Comparison of ENCODE assay signal across 23 mouse cellular contexts in genomic region chrX:7102280-7102679, GRCm38 (mm10). TPM values are rescaled to one million over a fixed set of nuclear protein-coding genes. Genes with fewer than 3 reads are reported as not detected.
DNase-seq lines count a peak whose midpoint lies in the region; ATAC-seq and TF ChIP-seq lines count a peak whose summit lies in the region.
"Had no signal": no experiment of that assay in that cellular context is flagged by ENCODE, and none has a peak within 500 bp of the region (broad histone marks: within the 10 kb centered on the region; RNA-seq: fewer than 3 reads in every experiment).

No protein-coding gene starts in this region.

- H3K9me3 ChIP-seq in forebrain, embryonic 14.5 days (replicated peaks; ENCODE audit: control insufficient read depth, low read length) = no peaks in the 10 kb centered on the region
- no peaks in the 10 kb centered on the region for H3K9me3 ChIP-seq in forebrain, embryonic 12.5 days
- no peaks in the 10 kb centered on the region for H3K9me3 ChIP-seq in kidney, postnatal 0 days (replicated peaks; ENCODE audit: low read length)
- no peaks in the 10 kb centered on the region for H3K9me3 ChIP-seq in midbrain, postnatal 0 days (ENCODE audit: low read length)
- no peaks in the 10 kb centered on the region for H3K9me3 ChIP-seq in midbrain, embryonic 11.5 days (ENCODE audit: control insufficient read depth, low read length)
- no peaks in the 10 kb centered on the region for H3K9me3 ChIP-seq in forebrain, embryonic 11.5 days (ENCODE audit: control insufficient read depth, low read length)
- no peaks in the 10 kb centered on the region for H3K9me3 ChIP-seq in kidney, embryonic 16.5 days (ENCODE audit: low read length)
- H3K9me3 ChIP-seq: embryonic facial prominence, embryonic 13.5 days; liver, embryonic 15.5 days; neural tube, embryonic 13.5 days had no signal

- no peak overlapping the region for H3K9ac ChIP-seq in forebrain, embryonic 14.5 days (ENCODE audit: low read length)
- H3K9ac ChIP-seq in forebrain, embryonic 12.5 days = no peak overlapping the region
- H3K9ac ChIP-seq in kidney, postnatal 0 days (ENCODE audit: low read depth, low read length) = no peak overlapping the region
- no peak overlapping the region for H3K9ac ChIP-seq in midbrain, postnatal 0 days (replicated peaks; ENCODE audit: low read length, poor library complexity, severe bottlenecking)
- H3K9ac ChIP-seq in midbrain, embryonic 11.5 days (ENCODE audit: low read length) = no peak overlapping the region
- H3K9ac ChIP-seq in forebrain, embryonic 11.5 days (ENCODE audit: low read length) = no peak overlapping the region
- H3K9ac ChIP-seq in kidney, embryonic 16.5 days (replicated peaks; ENCODE audit: low read length) = no peak overlapping the region
- H3K9ac ChIP-seq: embryonic facial prominence, embryonic 13.5 days; forebrain, postnatal 0 days; liver, embryonic 15.5 days; neural tube, embryonic 13.5 days had no signal

- no peak for ATAC-seq in forebrain, embryonic 14.5 days
- ATAC-seq in forebrain, embryonic 12.5 days (ENCODE audit: low FRiP score) = no peak
- no peak for ATAC-seq in kidney, postnatal 0 days (replicated peaks; ENCODE audit: low FRiP score, low read depth)
- no peak for ATAC-seq in midbrain, postnatal 0 days (ENCODE audit: low FRiP score)
- no peak for ATAC-seq in midbrain, embryonic 11.5 days (ENCODE audit: low FRiP score)
- no peak for ATAC-seq in forebrain, embryonic 11.5 days (replicated peaks; ENCODE audit: low FRiP score)
- no peak for ATAC-seq in kidney, embryonic 16.5 days (ENCODE audit: low FRiP score, low TSS enrichment)
- ATAC-seq: forebrain, postnatal 0 days had no signal

- H3K4me1 ChIP-seq in forebrain, embryonic 14.5 days (ENCODE audit: control insufficient read depth, insufficient read depth, low read length) = no peaks in the 10 kb centered on the region
- H3K4me1 ChIP-seq in forebrain, embryonic 12.5 days = no peaks in the 10 kb centered on the region
- no peaks in the 10 kb centered on the region for H3K4me1 ChIP-seq in kidney, postnatal 0 days (replicated peaks; ENCODE audit: insufficient read depth, low read length)
- H3K4me1 ChIP-seq in midbrain, postnatal 0 days (ENCODE audit: insufficient read depth, low read length) = no peaks in the 10 kb centered on the region
- H3K4me1 ChIP-seq in midbrain, embryonic 11.5 days (ENCODE audit: control insufficient read depth, insufficient read depth, low read length) = no peaks in the 10 kb centered on the region
- H3K4me1 ChIP-seq in forebrain, embryonic 11.5 days (replicated peaks; ENCODE audit: control insufficient read depth, insufficient read depth, low read length) = no peaks in the 10 kb centered on the region
- no peaks in the 10 kb centered on the region for H3K4me1 ChIP-seq in kidney, embryonic 16.5 days (ENCODE audit: insufficient read depth, low read length)
- H3K4me1 ChIP-seq: embryonic facial prominence, embryonic 13.5 days; liver, embryonic 15.5 days; neural tube, embryonic 13.5 days had no signal

- H3K36me3 ChIP-seq in forebrain, embryonic 14.5 days (ENCODE audit: control insufficient read depth, insufficient read depth, low read length) = no peaks in the 10 kb centered on the region
- H3K36me3 ChIP-seq in forebrain, embryonic 12.5 days (replicated peaks) = no peaks in the 10 kb centered on the region
- H3K36me3 ChIP-seq in kidney, postnatal 0 days (ENCODE audit: insufficient read depth, low read length) = no peaks in the 10 kb centered on the region
- no peaks in the 10 kb centered on the region for H3K36me3 ChIP-seq in midbrain, postnatal 0 days (ENCODE audit: insufficient read depth, low read length)
- H3K36me3 ChIP-seq in midbrain, embryonic 11.5 days (ENCODE audit: control insufficient read depth, insufficient read depth, low read length) = no peaks in the 10 kb centered on the region
- H3K36me3 ChIP-seq in forebrain, embryonic 11.5 days (ENCODE audit: control insufficient read depth, insufficient read depth, low read length) = no peaks in the 10 kb centered on the region
- H3K36me3 ChIP-seq in kidney, embryonic 16.5 days (ENCODE audit: insufficient read depth, low read length) = no peaks in the 10 kb centered on the region
- H3K36me3 ChIP-seq: embryonic facial prominence, embryonic 13.5 days; liver, embryonic 15.5 days; neural tube, embryonic 13.5 days had no signal

- DNase-seq in forebrain, embryonic 14.5 days (ENCODE audit: low spot score) = peak; percentile 4
- DNase-seq in kidney, postnatal 0 days (ENCODE audit: low spot score) = no peak
- no peak for DNase-seq in kidney, postnatal 10 days
- DNase-seq in midbrain, postnatal 0 days (ENCODE audit: low spot score) = peak; percentile 6
- no peak for DNase-seq in midbrain, embryonic 11.5 days (ENCODE audit: low spot score, missing footprints)
- no peak for DNase-seq in forebrain, embryonic 11.5 days (ENCODE audit: low spot score)
- DNase-seq: adrenal gland, adult 8-10 months; cerebellum, postnatal 14 days; forebrain, postnatal 0 days; heart, postnatal 14 days; kidney, adult 2 months; kidney, postnatal 36 days; layer of hippocampus, adult 9-11 months; thymus, postnatal 36 days had no signal

- H3K4me3 ChIP-seq in forebrain, embryonic 14.5 days (ENCODE audit: low read depth, low read length) = no peak overlapping the region
- no peak overlapping the region for H3K4me3 ChIP-seq in forebrain, embryonic 12.5 days (replicated peaks)
- H3K4me3 ChIP-seq in kidney, postnatal 0 days (replicated peaks; ENCODE audit: low read depth, low read length) = no peak overlapping the region
- H3K4me3 ChIP-seq in midbrain, postnatal 0 days (ENCODE audit: low read depth, low read length) = no peak overlapping the region
- no peak overlapping the region for H3K4me3 ChIP-seq in midbrain, embryonic 11.5 days (ENCODE audit: low read depth, low read length)
- H3K4me3 ChIP-seq in forebrain, embryonic 11.5 days (ENCODE audit: low read depth, low read length) = no peak overlapping the region
- no peak overlapping the region for H3K4me3 ChIP-seq in kidney, embryonic 16.5 days (ENCODE audit: low read length)
- H3K4me3 ChIP-seq: embryonic facial prominence, embryonic 13.5 days; liver, embryonic 15.5 days; neural tube, embryonic 13.5 days had no signal

- no peak overlapping the region for H3K27ac ChIP-seq in forebrain, embryonic 14.5 days (ENCODE audit: low read depth, low read length)
- no peak overlapping the region for H3K27ac ChIP-seq in forebrain, embryonic 12.5 days
- H3K27ac ChIP-seq in kidney, postnatal 0 days = no peak overlapping the region
- no peak overlapping the region for H3K27ac ChIP-seq in midbrain, postnatal 0 days (ENCODE audit: low read depth, low read length)
- no peak overlapping the region for H3K27ac ChIP-seq in midbrain, embryonic 11.5 days (ENCODE audit: low read depth, low read length)
- no peak overlapping the region for H3K27ac ChIP-seq in forebrain, embryonic 11.5 days (ENCODE audit: low read depth, low read length)
- H3K27ac ChIP-seq in kidney, embryonic 16.5 days (ENCODE audit: low read length) = no peak overlapping the region
- H3K27ac ChIP-seq: embryonic facial prominence, embryonic 13.5 days; liver, embryonic 15.5 days; neural tube, embryonic 13.5 days had no signal

- H3K27me3 ChIP-seq in forebrain, embryonic 14.5 days (replicated peaks; ENCODE audit: control insufficient read depth, insufficient read depth, low read length) = no peaks in the 10 kb centered on the region
- H3K27me3 ChIP-seq in forebrain, embryonic 12.5 days = no peaks in the 10 kb centered on the region
- no peaks in the 10 kb centered on the region for H3K27me3 ChIP-seq in kidney, postnatal 0 days (ENCODE audit: insufficient read depth, low read length)
- no peaks in the 10 kb centered on the region for H3K27me3 ChIP-seq in midbrain, postnatal 0 days (ENCODE audit: insufficient read depth, low read length)
- H3K27me3 ChIP-seq in midbrain, embryonic 11.5 days (ENCODE audit: control insufficient read depth, insufficient read depth, low read length) = no peaks in the 10 kb centered on the region
- H3K27me3 ChIP-seq in forebrain, embryonic 11.5 days (ENCODE audit: control insufficient read depth, insufficient read depth, low read length) = no peaks in the 10 kb centered on the region
- H3K27me3 ChIP-seq in kidney, embryonic 16.5 days (ENCODE audit: insufficient read depth, low read length) = no peaks in the 10 kb centered on the region
- H3K27me3 ChIP-seq: embryonic facial prominence, embryonic 13.5 days; liver, embryonic 15.5 days; neural tube, embryonic 13.5 days had no signal

- peak; percentile 27; the same call in 1 of the 2 replicates for TF ChIP-seq CTCF in kidney, postnatal 0 days (IDR thresholded peaks at IDR 0.05; ENCODE audit: low read depth)
- peak; percentile 58 for TF ChIP-seq CTCF in midbrain, postnatal 0 days (IDR thresholded peaks at IDR 0.05)

- H3K4me2 ChIP-seq in forebrain, embryonic 14.5 days (ENCODE audit: low read length) = no peak overlapping the region
- H3K4me2 ChIP-seq in forebrain, embryonic 12.5 days = no peak overlapping the region
- H3K4me2 ChIP-seq in kidney, postnatal 0 days (ENCODE audit: low read length) = no peak overlapping the region
- no peak overlapping the region for H3K4me2 ChIP-seq in midbrain, postnatal 0 days (ENCODE audit: low read depth, low read length, poor library complexity, severe bottlenecking)
- H3K4me2 ChIP-seq in midbrain, embryonic 11.5 days = no peak overlapping the region
- H3K4me2 ChIP-seq in forebrain, embryonic 11.5 days (ENCODE audit: low read depth, low read length, severe bottlenecking) = no peak overlapping the region
- H3K4me2 ChIP-seq in kidney, embryonic 16.5 days (replicated peaks; ENCODE audit: low read depth, low read length) = no peak overlapping the region
- H3K4me2 ChIP-seq: embryonic facial prominence, embryonic 13.5 days; heart, embryonic 11.5 days; liver, embryonic 15.5 days; neural tube, embryonic 13.5 days had no signal

RNA-seq across cellular contexts. Expression of gene Akap4, which starts 35.0 kb away (rescaled TPM):
- polyA plus RNA-seq in forebrain, embryonic 14.5 days (2014; fragmentation: Nextera tagmentation; extraction: Ambion mirVana) = not detected in 2 replicates
- polyA plus RNA-seq in forebrain, embryonic 12.5 days (2016; fragmentation: Nextera tagmentation; extraction: Ambion mirVana) = not detected in 2 replicates
- polyA plus RNA-seq in kidney, postnatal 0 days (2015; fragmentation: Nextera tagmentation; extraction: Ambion mirVana) = not detected in 2 replicates
- not detected in 2 replicates for total RNA-seq in midbrain, postnatal 0 days (2014; rRNA removed)
- not detected in 2 replicates for polyA plus RNA-seq in midbrain, postnatal 0 days (2015; fragmentation: Nextera tagmentation; extraction: Ambion mirVana)
- polyA plus RNA-seq in midbrain, embryonic 11.5 days (2014; fragmentation: Nextera tagmentation; extraction: Ambion mirVana) = not detected in 2 replicates
- polyA plus RNA-seq in forebrain, embryonic 11.5 days (2014; fragmentation: Nextera tagmentation; extraction: Ambion mirVana) = not detected in 2 replicates
- polyA plus RNA-seq in kidney, embryonic 16.5 days (2015; fragmentation: Nextera tagmentation; extraction: Ambion mirVana) = not detected in 2 replicates
- total RNA-seq: adrenal gland, adult 8-10 months; forebrain, postnatal 0 days; heart, postnatal 14 days; left cerebral cortex, postnatal 25 days had no signal
- polyA plus RNA-seq: embryonic facial prominence, embryonic 13.5 days; forebrain, postnatal 0 days; limb, embryonic 14.5 days; liver, embryonic 15.5 days; neural tube, embryonic 13.5 days; small intestine, adult 2 months had no signal

Comparison
In these comparisons a context has a peak if more than half of its experiments do, and no peak if none do; other contexts are left out.
1. DNase-seq: peak in forebrain, embryonic 14.5 days (single experiment) and midbrain, postnatal 0 days (single experiment); none in kidney, postnatal 0 days (single experiment), kidney, postnatal 10 days (single experiment), midbrain, embryonic 11.5 days (single experiment) and forebrain, embryonic 11.5 days (single experiment).